Mouse (Mus musculus): ENCODE results near the gene Ncor2.

Ncor2 gene

DNA sequence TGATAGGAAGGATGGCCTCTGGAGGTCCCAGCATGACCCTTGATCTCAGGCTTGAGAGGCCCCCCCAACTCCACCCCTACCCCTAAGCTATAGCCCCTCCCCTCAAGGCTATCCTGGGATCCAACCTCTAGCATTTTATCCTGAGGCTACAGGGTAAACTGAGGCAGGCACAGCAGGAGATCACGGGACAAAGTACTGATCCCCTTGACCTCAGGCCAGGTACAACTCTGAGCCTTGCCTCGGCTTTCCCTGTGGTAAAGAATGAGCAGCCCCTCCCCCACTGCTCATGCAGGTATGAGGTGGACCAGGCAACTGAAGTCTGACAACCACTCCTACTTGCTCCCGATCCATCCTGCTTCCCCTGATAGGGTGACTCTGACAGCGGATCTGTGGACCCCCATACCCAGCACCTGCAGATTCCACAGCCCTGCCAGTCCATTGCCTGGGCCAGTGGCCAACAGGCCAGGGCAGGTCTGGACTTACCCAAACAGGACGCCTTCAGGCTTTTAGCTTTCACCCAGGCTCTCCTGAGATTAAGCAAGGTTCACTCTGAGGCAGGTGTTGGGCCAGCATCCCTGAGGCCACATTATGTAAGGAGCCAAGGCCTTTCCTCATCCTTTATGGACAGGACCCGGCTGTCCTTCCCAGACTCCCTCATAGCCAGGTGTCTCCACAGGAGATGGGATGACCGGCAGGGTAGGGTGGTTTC lies 11.2 kb upstream of the Ncor2 start:
- no peak for DNase-seq

GRCm38 (mm10) chr5:125189625-125190024 lies 10.6 kb upstream of the Ncor2 start:
- peak; percentile 98 for DNase-seq

GRCm38 (mm10) chr5:125188812-125189598 lies 10.0 kb upstream of the Ncor2 start:
- DNase-seq, result no peak

DNA sequence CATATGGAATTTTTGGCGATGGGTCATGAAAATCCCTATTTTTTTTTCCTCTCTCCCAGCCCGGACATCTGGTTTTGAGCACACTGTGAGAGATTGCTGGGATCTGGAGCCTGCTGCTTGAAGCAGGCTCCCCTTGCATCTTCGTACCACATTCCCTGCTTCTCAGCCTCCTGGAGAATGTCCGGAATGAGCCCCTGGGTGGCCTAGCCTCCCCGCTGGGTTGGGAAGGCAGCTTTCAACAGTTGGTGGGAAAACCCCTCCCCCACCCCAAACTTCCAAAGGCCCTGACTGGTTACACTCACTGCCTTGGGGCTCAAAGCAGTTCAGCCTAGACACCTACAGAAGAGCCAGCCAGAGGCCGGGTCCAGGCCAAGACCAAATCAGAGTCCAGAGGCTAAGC lies 5.8 kb upstream of the Ncor2 start:
- DNase-seq, result peak; percentile 96

GRCm38 (mm10) chr5:125183321-125184003 lies 4.4 kb upstream of the Ncor2 start:
- DNase-seq, result peak; percentile 98

GRCm38 (mm10) chr5:125180630-125181263 lies 1.7 kb upstream of the Ncor2 start:
- DNase-seq, result no peak

GRCm38 (mm10) chr5:125179735-125180629 lies 963 bp upstream of the Ncor2 start:
- peak; percentile 98 for DNase-seq

DNA sequence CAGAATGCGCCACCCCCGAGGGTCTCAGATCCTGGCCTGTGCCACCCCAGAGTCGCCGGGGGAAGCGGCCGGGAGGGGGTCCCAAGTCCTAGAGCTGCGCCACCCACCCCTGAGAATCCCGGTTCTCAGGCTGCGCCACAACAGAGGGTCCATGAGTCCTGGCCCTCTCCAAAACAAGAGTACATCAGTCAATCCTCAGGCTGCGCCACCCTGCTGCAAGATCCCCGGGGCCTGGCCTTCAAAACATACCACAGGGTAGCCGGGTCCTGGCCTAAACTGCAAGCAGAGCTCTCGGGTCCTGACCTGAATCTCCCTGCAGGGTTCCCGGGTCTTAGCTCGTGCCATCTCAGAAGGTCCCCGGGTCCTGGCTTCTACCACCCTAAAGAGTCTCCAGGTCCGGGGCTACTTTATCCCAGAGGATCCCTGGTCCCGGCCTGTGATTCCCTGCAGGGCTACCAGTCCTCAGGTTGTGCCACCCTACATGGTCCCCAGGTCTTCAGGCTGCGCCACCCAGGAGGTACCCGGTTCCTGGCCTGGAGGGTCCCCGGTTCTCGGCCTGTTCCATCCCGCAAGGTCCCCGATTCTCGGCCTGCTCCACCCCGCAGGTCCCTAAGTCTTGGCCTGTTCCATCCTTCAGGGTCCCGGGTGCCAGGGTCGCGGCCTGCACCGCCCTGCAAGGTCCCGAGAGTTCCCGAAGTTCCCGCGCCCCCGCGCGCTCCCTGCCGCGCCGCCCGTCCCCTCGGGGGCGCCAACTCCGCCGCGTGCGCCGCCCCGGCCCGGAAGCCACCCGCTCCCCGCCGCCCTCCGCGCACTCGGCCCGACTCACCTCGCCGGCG lies 630 bp downstream of the Ncor2 start:
- peak; percentile 98 for DNase-seq

DNA sequence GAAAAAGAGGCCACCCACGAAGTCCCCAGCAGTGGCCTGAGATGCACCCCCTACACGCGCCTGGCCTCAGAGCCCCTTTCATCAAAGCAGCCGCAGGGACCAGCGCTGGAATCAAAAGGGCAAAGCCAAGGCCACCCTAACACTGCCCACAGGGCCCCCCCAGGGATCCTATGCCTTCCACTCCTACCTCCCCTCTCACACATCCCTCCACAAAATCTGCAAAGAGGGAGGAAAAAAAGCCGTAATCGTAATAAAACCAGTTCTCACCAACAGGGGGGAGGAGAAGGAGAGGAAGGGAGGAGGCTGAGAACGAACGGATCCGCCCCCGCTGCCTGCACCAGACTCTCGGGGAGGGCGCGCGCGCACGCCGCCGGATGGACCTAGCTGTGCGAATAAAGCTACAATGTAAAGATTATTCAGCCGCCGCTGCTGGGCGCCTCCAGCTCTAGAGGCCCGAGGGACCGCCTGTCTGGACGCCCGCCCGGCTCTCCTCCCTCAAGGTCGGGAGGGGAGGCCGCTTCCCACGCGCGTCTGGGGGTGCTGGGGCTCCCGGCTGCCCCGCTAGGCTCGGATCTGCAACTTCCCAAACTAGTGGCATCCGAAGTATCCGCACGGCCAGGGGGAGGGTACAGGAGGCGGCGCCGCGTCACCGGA lies 1.4 kb downstream of the Ncor2 start:
- DNase-seq, result peak; percentile 99

DNA sequence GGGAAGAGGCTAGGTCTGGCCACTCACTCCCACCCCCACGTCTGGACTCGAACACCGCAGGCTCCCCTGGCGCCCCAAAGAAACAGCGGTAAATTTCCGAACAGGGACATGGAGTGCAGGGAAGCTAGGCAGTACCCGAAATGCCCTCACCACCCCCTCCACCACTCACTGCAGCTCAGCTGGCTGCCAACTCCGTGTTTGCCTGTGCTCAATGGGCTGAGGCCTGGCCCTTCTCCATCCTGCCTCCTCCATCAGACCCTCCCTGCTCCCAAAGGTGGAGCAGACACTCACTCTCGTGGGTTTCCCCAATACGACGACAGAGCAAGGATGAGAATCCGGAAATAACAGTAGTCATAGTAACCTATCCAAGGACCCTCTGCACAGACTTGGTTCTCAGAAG lies 2.2 kb downstream of the Ncor2 start:
- DNase-seq, result peak; percentile 96

DNA sequence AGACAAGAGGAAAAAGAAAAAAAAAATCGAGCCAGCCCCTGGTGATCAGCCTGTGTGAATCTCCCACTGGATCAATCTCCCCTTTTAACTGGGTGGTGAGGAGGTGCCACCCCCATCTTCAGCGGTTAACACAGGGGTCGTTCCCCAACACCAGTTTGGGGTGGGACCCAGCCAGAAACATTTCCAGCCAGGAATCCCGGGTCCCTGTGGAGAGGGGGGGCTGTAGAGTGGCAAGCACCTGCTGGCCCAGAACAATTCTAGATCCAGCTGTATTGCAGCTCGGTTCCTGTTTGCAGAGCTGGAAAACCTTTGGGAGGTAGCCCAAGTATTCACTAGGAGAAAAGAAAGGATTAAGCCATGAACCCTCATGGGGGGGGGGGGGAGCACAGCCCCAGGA lies 2.7 kb downstream of the Ncor2 start:
- no peak for DNase-seq

GRCm38 (mm10) chr5:125175673-125176369 lies 3.2 kb downstream of the Ncor2 start:
- DNase-seq, result peak; percentile 86

DNA sequence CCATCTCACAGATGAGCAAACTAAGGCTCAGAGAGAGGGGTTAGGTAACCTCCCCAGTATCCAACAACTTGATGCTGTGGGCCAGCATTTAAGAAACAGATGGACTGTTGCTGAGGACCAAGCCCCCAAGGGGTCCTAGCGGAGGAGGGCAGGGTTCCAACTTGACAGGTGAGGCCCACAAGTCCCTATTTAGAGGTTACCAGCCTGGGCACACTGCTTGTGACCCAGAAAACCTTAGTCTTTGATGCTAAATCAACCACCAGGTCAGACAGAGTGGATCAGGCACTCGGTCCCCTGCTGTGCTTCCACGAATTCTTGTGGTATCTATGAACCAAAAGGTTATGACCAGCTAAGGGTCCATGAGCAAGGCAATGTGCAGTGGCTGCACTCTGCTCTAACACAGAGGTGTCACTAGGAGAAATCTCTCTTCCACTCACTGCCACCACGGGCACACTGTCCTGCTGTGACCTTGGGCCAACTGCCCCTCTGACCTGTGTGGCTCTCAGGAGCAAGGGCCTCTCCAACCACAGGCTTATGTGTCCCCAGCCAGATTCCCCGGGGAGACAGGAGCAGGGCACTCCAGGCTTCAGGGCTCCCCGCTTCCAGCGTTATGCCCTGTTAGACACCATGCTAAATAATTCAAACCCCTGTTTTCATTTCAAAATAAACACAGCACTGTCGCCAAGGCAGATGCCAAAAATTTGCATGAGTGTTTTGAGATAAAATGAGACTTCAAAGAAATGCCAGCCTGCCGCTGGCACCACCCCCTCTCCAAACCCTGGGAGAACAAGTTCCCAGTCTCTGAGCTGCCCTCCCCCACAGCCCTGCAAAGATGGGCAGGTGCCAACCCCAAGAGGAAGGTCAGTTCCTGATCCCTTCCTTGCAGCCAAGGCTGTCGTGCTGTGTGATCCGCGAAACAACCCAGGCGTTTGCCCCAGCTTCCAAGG lies 4.0 kb downstream of the Ncor2 start:
- DNase-seq, result peak; percentile 98

DNA sequence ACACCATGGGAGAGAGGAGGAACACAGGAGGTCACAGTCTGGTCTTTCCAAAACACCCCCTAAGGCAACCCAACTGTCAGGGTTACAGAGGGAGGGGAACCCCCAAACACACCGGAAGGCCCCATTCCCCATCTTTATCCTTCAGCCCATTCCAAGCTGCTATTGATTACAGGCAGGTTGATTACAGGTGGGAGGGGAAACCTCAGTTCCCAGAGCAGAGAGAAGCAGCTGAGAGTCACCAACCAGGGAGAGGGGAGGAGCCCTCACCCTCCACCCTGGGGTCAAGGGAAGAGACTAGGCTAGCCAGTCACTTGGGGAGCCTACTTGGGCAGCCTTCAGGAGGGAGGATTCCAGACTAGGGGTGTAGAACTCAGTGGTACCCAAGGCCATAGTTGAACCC lies 5.2 kb downstream of the Ncor2 start:
- DNase-seq, result no peak

DNA sequence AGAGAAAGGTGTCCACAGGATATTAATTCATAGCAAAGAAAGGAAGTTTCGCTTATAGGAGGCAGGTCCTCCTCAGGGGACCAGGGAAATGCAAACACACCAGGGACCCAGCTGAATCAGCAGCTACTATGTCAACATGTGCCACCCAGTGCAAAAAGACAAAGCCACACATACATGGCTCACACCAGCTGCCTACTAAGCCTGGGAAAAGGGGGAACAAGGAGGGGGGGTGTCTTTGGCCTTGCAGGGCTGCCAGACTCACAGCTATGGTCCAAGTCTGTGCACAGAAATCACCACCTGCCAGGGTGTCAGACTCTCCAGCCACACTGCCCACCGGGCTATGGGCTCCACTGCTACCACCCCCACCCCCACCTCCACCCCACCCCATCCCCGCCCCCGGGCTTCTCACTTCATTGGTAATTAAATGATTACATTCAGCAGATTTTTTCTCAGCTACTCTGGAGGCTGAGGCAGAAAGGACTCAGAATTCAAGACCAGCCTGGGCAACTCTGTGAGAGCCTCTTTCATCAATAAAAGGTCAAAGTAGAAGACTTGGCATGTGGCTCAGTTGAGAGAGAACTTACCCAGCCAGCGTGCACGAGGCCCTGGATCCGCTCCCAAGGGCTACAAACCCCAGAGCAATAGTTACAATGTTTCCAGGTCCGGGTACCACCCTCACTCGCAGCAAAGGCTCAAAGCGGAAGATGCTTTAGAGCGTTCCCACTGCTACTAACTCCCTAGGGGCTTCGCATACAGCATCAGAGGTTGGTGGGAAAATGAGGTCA lies 6.0 kb downstream of the Ncor2 start:
- DNase-seq, result no peak

DNA sequence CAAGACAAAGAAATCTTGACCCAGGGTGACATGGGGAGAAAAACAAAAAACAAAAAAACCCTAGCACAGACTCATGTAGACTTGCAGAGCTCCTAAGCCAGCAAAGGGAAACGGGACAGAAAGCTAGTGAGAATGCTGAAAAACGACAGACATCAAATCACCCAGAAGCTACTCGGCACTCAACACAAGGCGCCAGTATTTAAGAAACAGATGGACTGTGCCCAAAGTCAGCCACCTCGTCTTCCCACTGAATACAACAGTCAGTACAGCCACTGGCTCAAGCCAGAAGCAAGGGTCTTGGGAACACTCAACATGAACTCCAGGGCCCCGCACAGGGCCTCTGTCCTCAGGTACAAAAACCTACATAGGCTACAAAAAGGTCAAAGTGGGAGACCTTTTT lies 7.8 kb downstream of the Ncor2 start:
- DNase-seq, result no peak

GRCm38 (mm10) chr5:125170107-125170842 lies 8.7 kb downstream of the Ncor2 start:
- DNase-seq, result no peak
